Comparison of ENCODE assay signal across 8 mouse cellular contexts in genomic region chr2:60963616-60964015, GRCm38 (mm10). TPM values are rescaled to one million over a fixed set of nuclear protein-coding genes. Genes with fewer than 3 reads are reported as not detected.
DNase-seq lines count a peak whose midpoint lies in the region; ATAC-seq and TF ChIP-seq lines count a peak whose summit lies in the region.

No protein-coding gene starts in this region.

- peak overlapping the region; percentile 99 for H3K27ac ChIP-seq in kidney, adult 2 months (ENCODE audit: insufficient read depth, low read depth, low read length)
- peak overlapping the region; percentile 94 for H3K27ac ChIP-seq in brown adipose tissue, adult 24 weeks (replicated peaks; ENCODE audit: low read depth, low read length)
- H3K27ac ChIP-seq in hindbrain, embryonic 12.5 days = peak overlapping the region; percentile 95; the same call in 1 of the 2 replicates
- H3K27ac ChIP-seq in lung, embryonic 15.5 days = peak overlapping the region; percentile 99
- H3K27ac ChIP-seq in small intestine, adult 2 months (ENCODE audit: insufficient read depth, low read depth, low read length) = 0 out of 2 replicates have a peak overlapping the region, but pooled peaks have one; percentile 7

- no peak for TF ChIP-seq POLR2A in kidney, adult 2 months (IDR thresholded peaks at IDR 0.05; ENCODE audit: low read depth, low read length)
- no peak for TF ChIP-seq POLR2A in small intestine, adult 2 months (IDR thresholded peaks at IDR 0.05; ENCODE audit: low read depth, low read length)

- WGBS in kidney, adult 2 months = 19% methylated on average over 5 of the region's 5 CpGs
- 12% methylated on average over 5 of the region's 5 CpGs for WGBS in hindbrain, embryonic 12.5 days
- WGBS in lung, embryonic 15.5 days = 10% methylated on average over 5 of the region's 5 CpGs
- 34% methylated on average over 5 of the region's 5 CpGs for WGBS in small intestine, adult 2 months

- H3K36me3 ChIP-seq in kidney, adult 2 months (ENCODE audit: control insufficient read depth, insufficient read depth, low read length) = no peaks in the 10 kb centered on the region
- no peaks in the 10 kb centered on the region for H3K36me3 ChIP-seq in hindbrain, embryonic 12.5 days
- H3K36me3 ChIP-seq in lung, embryonic 15.5 days = no peaks in the 10 kb centered on the region
- no peaks in the 10 kb centered on the region for H3K36me3 ChIP-seq in small intestine, adult 2 months (ENCODE audit: control insufficient read depth, insufficient read depth, low read length)

- no peak for DNase-seq in kidney, adult 2 months
- no peak for DNase-seq in kidney, adult 11 months
- DNase-seq in ovary, postnatal 36 days (ENCODE audit: low spot score) = no peak
- DNase-seq in left cerebral cortex, adult 8-10 months (ENCODE audit: low spot score in 2 of 2) = no peak

- H3K4me3 ChIP-seq in kidney, adult 2 months (ENCODE audit: insufficient read depth, low read depth, low read length) = peak overlapping the region; percentile 99
- H3K4me3 ChIP-seq in brown adipose tissue, adult 24 weeks (ENCODE audit: insufficient read depth, low read depth, low read length) = peak overlapping the region; percentile 100
- H3K4me3 ChIP-seq in hindbrain, embryonic 12.5 days = peak overlapping the region; percentile 78
- H3K4me3 ChIP-seq in lung, embryonic 15.5 days = peak overlapping the region; percentile 77
- peak overlapping the region; percentile 86 for H3K4me3 ChIP-seq in small intestine, adult 2 months (ENCODE audit: low read depth, low read length)

- peak overlapping the region; percentile 82 for H3K4me2 ChIP-seq in hindbrain, embryonic 12.5 days (replicated peaks)
- H3K4me2 ChIP-seq in lung, embryonic 15.5 days = peak overlapping the region; percentile 57

- no peaks in the 10 kb centered on the region for H3K9me3 ChIP-seq in hindbrain, embryonic 12.5 days (replicated peaks)
- no peaks in the 10 kb centered on the region for H3K9me3 ChIP-seq in lung, embryonic 15.5 days

- TF ChIP-seq CTCF in kidney, adult 2 months (conservative IDR thresholded peaks at IDR 0.05; ENCODE audit: insufficient read depth, insufficient read length, low read depth, low read length) = no peak
- no peak for TF ChIP-seq CTCF in small intestine, adult 2 months (IDR thresholded peaks at IDR 0.05; ENCODE audit: extremely low read depth, insufficient read length, insufficient replicate concordance, low read depth, low read length)

- peaks cover 9% of the 10 kb centered on the region; the same call in 1 of the 2 replicates for H3K4me1 ChIP-seq in kidney, adult 2 months (ENCODE audit: control insufficient read depth, insufficient read depth, low read length)
- H3K4me1 ChIP-seq in brown adipose tissue, adult 24 weeks (ENCODE audit: control insufficient read depth, insufficient read depth, insufficient read length, low read length) = peaks cover 6% of the 10 kb centered on the region; the same call in 1 of the 2 replicates
- peaks cover 13% of the 10 kb centered on the region for H3K4me1 ChIP-seq in hindbrain, embryonic 12.5 days
- peaks cover 19% of the 10 kb centered on the region; the same call in 1 of the 2 replicates for H3K4me1 ChIP-seq in lung, embryonic 15.5 days
- no peaks in the 10 kb centered on the region for H3K4me1 ChIP-seq in small intestine, adult 2 months (ENCODE audit: control insufficient read depth, insufficient read depth, insufficient read length, low read length)

- H3K27me3 ChIP-seq in kidney, adult 2 months (replicated peaks; ENCODE audit: control insufficient read depth, insufficient read depth, low read length) = no peaks in the 10 kb centered on the region
- H3K27me3 ChIP-seq in hindbrain, embryonic 12.5 days = 0 out of 2 replicates have a peak, but pooled peaks cover 2% of the 10 kb centered on the region
- H3K27me3 ChIP-seq in lung, embryonic 15.5 days = no peaks in the 10 kb centered on the region
- H3K27me3 ChIP-seq in small intestine, adult 2 months (ENCODE audit: control insufficient read depth, insufficient read depth, low read length) = 0 out of 2 replicates have a peak, but pooled peaks cover 7% of the 10 kb centered on the region

- H3K9ac ChIP-seq in hindbrain, embryonic 12.5 days = peak overlapping the region; percentile 84; the same call in 1 of the 2 replicates
- peak overlapping the region; percentile 89 for H3K9ac ChIP-seq in lung, embryonic 15.5 days

- no peak for ATAC-seq in hindbrain, embryonic 12.5 days (ENCODE audit: low FRiP score)
- ATAC-seq in lung, embryonic 15.5 days (ENCODE audit: borderline replicate concordance, extremely low read depth, low FRiP score, low TSS enrichment) = no peak

RNA-seq across cellular contexts. Expression of gene Rbms1, which starts 0.6 kb away (rescaled TPM):
- polyA plus RNA-seq in kidney, adult 2 months (2012; rRNA removed) = 73.8 and 88.4 TPM in 2 replicates
- 35.1 and 50.4 TPM in 2 replicates for polyA plus RNA-seq in brown adipose tissue, adult 24 weeks (2012; ENCODE audit: insufficient read depth, insufficient read length, missing spikeins)
- 74.1 and 77.4 TPM in 2 replicates for polyA plus RNA-seq in hindbrain, embryonic 12.5 days (2016; fragmentation: Nextera tagmentation; extraction: Ambion mirVana)
- polyA plus RNA-seq in lung, embryonic 15.5 days (2015; fragmentation: Nextera tagmentation; extraction: Ambion mirVana) = 136 and 139 TPM in 2 replicates
- 34.6 and 41.2 TPM in 2 replicates for polyA plus RNA-seq in small intestine, adult 2 months (2012; rRNA removed)
- 10 to 100 TPM; 20.8 to 25.4 (median 23.8) TPM for total RNA-seq in left cerebral cortex, adult 8-10 months (2022)

Comparison
In these comparisons a context has a peak if more than half of its experiments do, and no peak if none do; other contexts are left out.
1. H3K27ac ChIP-seq: peak in every context shown above with its lines; median percentile 99 in kidney, adult 2 months; 99 in lung, embryonic 15.5 days; 95 in hindbrain, embryonic 12.5 days; 94 in brown adipose tissue, adult 24 weeks; 7 in small intestine, adult 2 months.